ENCODE assay signal across 16 mouse cellular contexts in the genomic region with DNA sequence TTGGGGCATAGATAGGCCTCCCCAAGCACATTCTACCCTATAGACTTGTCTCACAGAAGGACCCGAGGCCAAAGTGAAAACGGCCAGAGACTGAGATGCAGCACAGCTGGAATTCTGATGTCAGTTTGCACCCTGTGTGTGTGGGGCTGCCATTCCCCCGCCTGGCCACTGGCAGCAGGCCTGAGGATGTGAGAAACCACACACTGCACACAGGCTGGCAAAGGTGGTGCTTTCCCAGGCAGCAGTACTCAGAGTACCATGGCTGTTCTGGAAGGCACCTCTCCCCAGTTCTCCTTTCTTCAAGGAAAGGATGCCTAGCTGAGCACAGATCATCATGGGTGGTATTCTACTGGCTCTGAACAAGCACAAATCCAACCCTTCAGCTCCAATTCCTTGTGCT. TPM values are rescaled to one million over a fixed set of nuclear protein-coding genes. Genes with fewer than 3 reads are reported as not detected.
A peak's percentile ranks its signal among the peaks of the same experiment; 100 is the strongest.
DNase-seq lines count a peak whose midpoint lies in the region; ATAC-seq and TF ChIP-seq lines count a peak whose summit lies in the region.
"Had no signal": no experiment of that assay in that cellular context is flagged by ENCODE, and none has a peak within 500 bp of the region (broad histone marks: within the 10 kb centered on the region; RNA-seq: fewer than 3 reads in every experiment).

No protein-coding gene starts in this region.

- no peak overlapping the region for H3K9ac ChIP-seq in forebrain, embryonic 13.5 days
- H3K9ac ChIP-seq in forebrain, embryonic 15.5 days (replicated peaks): no peak overlapping the region
- no peak overlapping the region for H3K9ac ChIP-seq in hindbrain, postnatal 0 days (replicated peaks; ENCODE audit: low read length)
- no peak overlapping the region for H3K9ac ChIP-seq in hindbrain, embryonic 13.5 days
- H3K9ac ChIP-seq: embryonic facial prominence, embryonic 15.5 days; limb, embryonic 13.5 days had no signal

- no peak overlapping the region for H3K4me3 ChIP-seq in forebrain, embryonic 13.5 days
- no peak overlapping the region for H3K4me3 ChIP-seq in forebrain, embryonic 15.5 days
- no peak overlapping the region for H3K4me3 ChIP-seq in hindbrain, postnatal 0 days (ENCODE audit: low read length)
- no peak overlapping the region for H3K4me3 ChIP-seq in hindbrain, embryonic 13.5 days
- H3K4me3 ChIP-seq: embryonic facial prominence, embryonic 15.5 days; limb, embryonic 13.5 days; midbrain, embryonic 10.5 days had no signal

- peaks cover 56% of the 10 kb centered on the region for H3K36me3 ChIP-seq in forebrain, embryonic 13.5 days (ENCODE audit: poor library complexity, severe bottlenecking)
- H3K36me3 ChIP-seq in forebrain, embryonic 15.5 days: peaks cover 29% of the 10 kb centered on the region
- no peaks in the 10 kb centered on the region; the same call in 1 of the 2 replicates for H3K36me3 ChIP-seq in hindbrain, postnatal 0 days (ENCODE audit: insufficient read depth, low read length)
- peaks cover 10% of the 10 kb centered on the region for H3K36me3 ChIP-seq in hindbrain, embryonic 13.5 days
- H3K36me3 ChIP-seq: midbrain, embryonic 10.5 days had no signal

- 64% methylated on average over 3 of the region's 3 CpGs for WGBS in forebrain, embryonic 13.5 days
- 70% methylated on average over 3 of the region's 3 CpGs for WGBS in forebrain, embryonic 15.5 days
- 50% methylated on average over 3 of the region's 3 CpGs for WGBS in hindbrain, postnatal 0 days
- 76% methylated on average over 3 of the region's 3 CpGs for whole genome bisulfite sequencing in hindbrain, embryonic 13.5 days

- H3K4me2 ChIP-seq in forebrain, embryonic 13.5 days: no peak overlapping the region
- no peak overlapping the region for H3K4me2 ChIP-seq in forebrain, embryonic 15.5 days (replicated peaks)
- H3K4me2 ChIP-seq in hindbrain, postnatal 0 days (ENCODE audit: low read depth, low read length): no peak overlapping the region
- H3K4me2 ChIP-seq in hindbrain, embryonic 13.5 days: no peak overlapping the region
- H3K4me2 ChIP-seq: embryonic facial prominence, embryonic 15.5 days; limb, embryonic 13.5 days had no signal

- 0 out of 2 replicates have a peak overlapping the region, but pooled peaks have one; percentile 35 for H3K27ac ChIP-seq in forebrain, embryonic 13.5 days
- H3K27ac ChIP-seq in forebrain, embryonic 15.5 days (replicated peaks): no peak overlapping the region
- H3K27ac ChIP-seq in hindbrain, postnatal 0 days: no peak overlapping the region
- no peak overlapping the region for H3K27ac ChIP-seq in hindbrain, embryonic 13.5 days
- H3K27ac ChIP-seq: embryonic facial prominence, embryonic 15.5 days; limb, embryonic 13.5 days; midbrain, embryonic 10.5 days had no signal

- no peak for ATAC-seq in forebrain, embryonic 13.5 days
- no peak for ATAC-seq in forebrain, embryonic 15.5 days (replicated peaks)
- peak; percentile 57 for ATAC-seq in hindbrain, postnatal 0 days
- no peak for ATAC-seq in hindbrain, embryonic 13.5 days (ENCODE audit: low FRiP score)
- ATAC-seq: forebrain, embryonic 16.5 days; hindbrain, embryonic 16.5 days had no signal

- TF ChIP-seq CTCF in hindbrain, postnatal 0 days (IDR thresholded peaks at IDR 0.05; ENCODE audit: low read depth): peak; percentile 58

- peak; percentile 43 for DNase-seq in hindbrain, postnatal 0 days (ENCODE audit: low spot score)
- DNase-seq in thymus, postnatal 4 days: peak; percentile 21
- no peak for DNase-seq in thymus, postnatal 10 days (ENCODE audit: low spot score in 2 of 2)
- DNase-seq in embryo, embryonic 9.5 days (ENCODE audit: extremely low spot score): no peak
- no peak for DNase-seq in layer of hippocampus, postnatal 10 days (ENCODE audit: low spot score in 2 of 2)
- DNase-seq: cerebellum, adult 18-20 months; gastrocnemius, postnatal 10 days; kidney, adult 9 months had no signal

- peaks cover 14% of the 10 kb centered on the region for H3K4me1 ChIP-seq in forebrain, embryonic 13.5 days
- peaks cover 7% of the 10 kb centered on the region for H3K4me1 ChIP-seq in forebrain, embryonic 15.5 days
- H3K4me1 ChIP-seq in hindbrain, postnatal 0 days (ENCODE audit: insufficient read depth, low read length): no peaks in the 10 kb centered on the region
- H3K4me1 ChIP-seq in hindbrain, embryonic 13.5 days (replicated peaks): peaks cover 62% of the 10 kb centered on the region

- no peaks in the 10 kb centered on the region for H3K9me3 ChIP-seq in forebrain, embryonic 13.5 days (replicated peaks)
- H3K9me3 ChIP-seq in forebrain, embryonic 15.5 days: no peaks in the 10 kb centered on the region
- H3K9me3 ChIP-seq in hindbrain, postnatal 0 days (ENCODE audit: low read length): no peaks in the 10 kb centered on the region
- no peaks in the 10 kb centered on the region for H3K9me3 ChIP-seq in hindbrain, embryonic 13.5 days
- H3K9me3 ChIP-seq: embryonic facial prominence, embryonic 15.5 days; limb, embryonic 13.5 days; midbrain, embryonic 10.5 days had no signal

- peaks cover 8% of the 10 kb centered on the region for H3K27me3 ChIP-seq in forebrain, embryonic 13.5 days
- no peaks in the 10 kb centered on the region for H3K27me3 ChIP-seq in forebrain, embryonic 15.5 days
- H3K27me3 ChIP-seq in hindbrain, postnatal 0 days (ENCODE audit: insufficient read depth, low read length): no peaks in the 10 kb centered on the region
- peaks cover 4% of the 10 kb centered on the region; the same call in 1 of the 2 replicates for H3K27me3 ChIP-seq in hindbrain, embryonic 13.5 days
- H3K27me3 ChIP-seq: embryonic facial prominence, embryonic 15.5 days; limb, embryonic 13.5 days had no signal

RNA-seq across cellular contexts. Expression of gene Slc25a51, which starts 33.7 kb away (rescaled TPM):
- 72.5 and 74.0 TPM in 2 replicates for polyA plus RNA-seq in forebrain, embryonic 13.5 days (2015; fragmentation: Nextera tagmentation; extraction: Ambion mirVana)
- 86.1 and 87.3 TPM in 2 replicates for polyA plus RNA-seq in forebrain, embryonic 15.5 days (2015; fragmentation: Nextera tagmentation; extraction: Ambion mirVana)
- total RNA-seq in hindbrain, postnatal 0 days (2014; rRNA removed): 137 and 142 TPM in 2 replicates
- 60.6 and 64.3 TPM in 2 replicates for polyA plus RNA-seq in hindbrain, postnatal 0 days (2015; fragmentation: Nextera tagmentation; extraction: Ambion mirVana)
- polyA plus RNA-seq in hindbrain, embryonic 13.5 days (2015; fragmentation: Nextera tagmentation; extraction: Ambion mirVana): 71.2 and 74.8 TPM in 2 replicates
- 100 to 1,000 TPM; 104 to 118 TPM for total RNA-seq in layer of hippocampus, postnatal 10 days (2021)

Comparison
In these comparisons a context has a peak if more than half of its experiments do, and no peak if none do; other contexts are left out.
1. DNase-seq: peak in hindbrain, postnatal 0 days (single experiment) and thymus, postnatal 4 days (single experiment); none in thymus, postnatal 10 days (0 of 2), embryo, embryonic 9.5 days (single experiment) and layer of hippocampus, postnatal 10 days (0 of 2).